Mouse (Mus musculus) colon, adult 2 months (tissue): ENCODE data around the gene Fbxo44. TPM values are rescaled to one million over a fixed set of nuclear protein-coding genes. Genes with fewer than 3 reads are reported as not detected.

Source experiments
- polyA plus RNA-seq: library from polyadenylated mRNA; depleted of rRNA; stranded (reverse); fragments of >200 nt; gene quantifications from 2 replicates; pipeline ENCODE4 v1.2.3, GENCODE M21; 2012; rRNA removed

Gene Fbxo44
- 15.5 and 18.0 TPM in 2 replicates for polyA plus RNA-seq

DNA sequence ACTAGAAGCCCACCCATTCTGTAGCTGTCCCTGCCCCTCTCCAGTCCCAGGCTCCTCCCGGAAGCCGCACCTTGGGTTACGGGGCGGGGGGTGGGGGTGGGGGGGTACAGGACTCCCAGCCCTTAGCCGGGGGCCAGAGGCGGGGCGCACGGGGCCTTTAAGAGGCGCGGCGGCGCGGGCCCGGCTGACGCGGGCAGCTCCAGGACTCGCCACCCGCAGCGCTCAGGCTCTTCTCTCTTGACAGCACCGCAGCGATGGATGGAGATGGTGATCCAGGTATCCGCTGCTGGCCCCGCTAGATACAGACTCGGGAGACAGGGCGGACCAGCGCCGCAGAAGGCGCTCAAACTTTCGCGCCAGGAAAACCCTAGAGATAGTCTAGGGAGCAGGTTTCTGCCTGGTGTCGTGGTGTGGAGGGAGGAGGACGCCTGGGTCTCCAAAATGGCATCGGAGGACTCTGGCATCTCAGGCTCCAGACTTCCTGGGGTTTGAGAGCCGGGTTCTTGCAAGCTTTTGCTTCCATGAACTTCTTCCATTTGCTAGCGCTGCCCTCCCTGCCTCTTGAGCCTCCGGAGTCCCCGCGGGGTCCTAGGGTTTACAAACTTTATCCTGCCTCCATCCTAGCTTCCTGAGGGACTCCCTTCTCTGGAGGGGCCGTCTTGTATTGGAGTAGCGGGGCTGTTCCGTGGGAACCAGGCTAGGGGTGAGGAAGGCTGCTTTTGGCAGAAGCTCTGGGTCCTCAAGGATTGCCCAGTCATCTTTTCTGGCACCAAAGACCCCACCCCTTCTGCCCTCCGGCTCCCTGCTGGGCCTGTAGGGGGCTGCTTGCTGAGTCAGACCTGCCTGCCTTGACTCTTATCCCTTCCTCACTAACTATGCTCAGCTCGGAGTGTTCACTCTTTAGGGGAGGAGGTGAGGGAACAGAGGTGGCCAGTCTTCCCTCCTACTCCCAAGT lies at the start of gene Fbxo44, which contains the start of gene Fbxo2:
Gene Fbxo44 (minus strand): TSS at position 47 of the 955 bp plus-strand sequence.
Gene Fbxo2 (plus strand): TSS at position 186 of the 955 bp plus-strand sequence.

DNA sequence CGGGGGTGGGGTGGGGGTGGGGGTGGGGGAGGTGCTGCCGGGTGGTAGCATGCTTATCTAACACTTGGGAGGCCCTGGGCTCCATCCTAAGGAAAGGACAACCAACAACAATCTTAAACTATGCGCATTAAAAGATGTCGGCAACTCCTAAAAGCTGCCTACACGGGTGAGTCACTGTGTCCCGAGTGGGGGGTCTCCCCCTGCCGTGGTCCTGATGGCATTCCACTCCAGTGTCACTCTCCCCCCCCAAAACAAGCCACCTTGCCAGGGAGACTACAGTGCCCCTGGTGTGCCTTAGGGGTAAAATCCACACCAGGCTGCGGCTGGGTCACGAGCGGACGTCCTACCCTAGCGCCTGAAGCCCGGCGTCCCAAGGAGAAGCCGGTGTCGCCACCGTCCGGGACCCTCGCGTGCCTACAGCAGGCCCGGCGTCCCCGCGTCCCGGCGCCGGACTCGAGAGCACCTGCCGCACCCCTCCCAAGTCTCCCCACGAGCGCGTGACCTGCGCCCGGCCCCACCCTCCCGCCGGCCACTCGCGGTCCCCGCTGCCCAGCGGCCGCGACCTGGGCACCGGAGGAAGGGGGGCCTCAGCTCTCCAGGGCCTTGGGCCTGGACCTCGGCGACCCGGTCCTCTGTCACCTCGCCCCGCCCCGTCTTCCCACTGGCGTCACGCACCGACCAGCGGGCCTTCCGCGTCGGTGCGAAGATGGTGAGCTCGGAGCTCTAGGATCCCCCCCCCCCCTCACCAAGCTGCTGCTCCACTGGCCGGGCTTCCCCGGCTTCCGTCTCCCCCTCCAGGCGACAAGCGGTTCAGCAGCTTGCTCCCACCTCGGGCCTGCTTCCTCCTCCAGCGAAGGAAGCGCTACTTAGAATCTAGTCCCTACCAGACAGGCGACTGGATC lies 8.8 kb downstream of the Fbxo44 start, which contains the start of gene Fbxo6:
Gene Fbxo6 (minus strand): TSS at position 874 of the 902 bp plus-strand sequence.

DNA sequence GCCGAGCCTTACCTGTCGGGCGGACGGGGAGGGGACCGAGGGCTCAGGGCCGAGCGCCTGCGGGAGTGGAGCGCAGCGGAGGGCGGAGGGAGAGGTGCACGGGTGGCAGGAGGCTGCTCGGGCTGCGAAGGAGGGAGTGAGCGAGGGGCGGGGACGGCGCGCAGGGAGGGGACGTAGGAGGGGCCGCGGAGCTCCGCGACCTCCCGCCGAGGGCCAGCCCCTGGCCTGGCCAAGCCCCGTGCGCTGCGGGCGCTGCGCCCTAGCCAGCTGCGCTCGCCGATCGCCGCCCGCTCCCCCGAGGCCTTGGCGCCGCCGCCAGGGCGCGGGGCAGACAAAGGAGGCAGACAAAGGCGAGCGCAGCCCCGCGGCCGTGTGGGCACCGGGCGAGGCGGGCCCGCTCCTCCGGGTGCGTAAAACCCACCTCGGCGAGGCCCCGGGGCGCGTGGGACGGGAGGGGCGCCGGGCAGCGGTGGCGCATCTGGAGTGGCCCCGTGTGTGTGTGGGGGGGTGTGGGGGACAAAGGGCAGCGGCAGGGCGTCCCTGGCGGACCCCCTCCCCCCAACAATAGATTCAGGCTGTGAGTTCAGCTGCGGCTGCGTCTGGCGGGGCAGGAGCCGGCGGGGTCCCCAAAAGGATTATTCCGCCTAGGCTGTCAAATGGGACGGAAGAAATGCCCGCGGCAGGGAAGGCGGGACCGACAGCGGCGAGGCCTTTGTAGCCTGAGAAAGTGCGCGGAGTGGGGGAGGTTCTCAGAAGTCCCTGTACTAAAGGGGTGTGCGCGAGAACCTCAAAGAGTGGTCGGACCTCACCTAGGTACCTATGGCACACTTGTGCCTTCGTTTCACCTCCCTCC lies 29.5 kb downstream of the Fbxo44 start, which contains the start of gene Draxin:
Gene Draxin (minus strand): TSS at position 138 of the 853 bp plus-strand sequence.

GRCm38 (mm10) chr4:148130133-148130532 lies 30.1 kb downstream of the Fbxo44 start, which contains the start of gene Mad2l2:
Mad2l2 (plus strand) TSS chr4:148130384.

Other genes starting within 250 kb of the Fbxo44 start
- gene Plod1, start 223.7 kb downstream of the Fbxo44 start, polyA plus RNA-seq: 28.2 and 36.6 TPM in 2 replicates
- 200 and 218 TPM in 2 replicates for gene 2510039O18Rik, start 219.6 kb downstream of the Fbxo44 start, polyA plus RNA-seq
- not detected in 2 replicates for gene Nppb, start 174.7 kb downstream of the Fbxo44 start, polyA plus RNA-seq
- gene Nppa, start 159.8 kb downstream of the Fbxo44 start, polyA plus RNA-seq: not detected in 2 replicates
- gene Clcn6, start 121.7 kb downstream of the Fbxo44 start, polyA plus RNA-seq: 3.9 and 4.8 TPM in 2 replicates
- 21.1 and 24.5 TPM in 2 replicates for gene Mthfr, start 121.4 kb downstream of the Fbxo44 start, polyA plus RNA-seq
- 35.6 and 37.8 TPM in 2 replicates for gene Agtrap, start 72.5 kb downstream of the Fbxo44 start, polyA plus RNA-seq
- gene Mad2l2, start 30.1 kb downstream of the Fbxo44 start, polyA plus RNA-seq: 17.8 and 18.4 TPM in 2 replicates
- 0.15 and 0.57 TPM in 2 replicates for gene Draxin, start 29.8 kb downstream of the Fbxo44 start, polyA plus RNA-seq
- gene Fbxo6, start 8.3 kb downstream of the Fbxo44 start, polyA plus RNA-seq: 65.0 and 70.9 TPM in 2 replicates
- 1.7 and 2.0 TPM in 2 replicates for gene Fbxo2, start 139 bp upstream of the Fbxo44 start, polyA plus RNA-seq
- gene Disp3, start 127.5 kb upstream of the Fbxo44 start, polyA plus RNA-seq: 0.20 and 0.42 TPM in 2 replicates